Mouse (Mus musculus): Measurements from ENCODE around the gene Copg1.

The Copg1 gene

GRCm38 (mm10) chr6:87887594-87888233 lies at the start of gene Copg1:
Gene Copg1, plus strand, starts transcription at chr6:87887814.
- peak; percentile 100 for DNase-seq (ENCODE audit: low spot score)

- DNase-seq (ENCODE audit: low spot score) = peak; percentile 90
These were observed 48.9 kb upstream of the Copg1 start, which contains the start of gene Isy1 for GRCm38 (mm10) chr6:87838551-87839197. Gene Isy1, minus strand, starts transcription at chr6:87838798.

- no peak for DNase-seq (ENCODE audit: low spot score)
These were observed 47.7 kb upstream of the Copg1 start for GRCm38 (mm10) chr6:87839797-87840341.

GRCm38 (mm10) chr6:87841635-87842034 lies 46.0 kb upstream of the Copg1 start:
- DNase-seq (ENCODE audit: low spot score) = no peak

- DNase-seq (ENCODE audit: low spot score) = no peak
These were observed 45.4 kb upstream of the Copg1 start for GRCm38 (mm10) chr6:87842254-87842653.

- DNase-seq (ENCODE audit: low spot score) = no peak
These were observed 42.5 kb upstream of the Copg1 start for GRCm38 (mm10) chr6:87845031-87845695.

- no peak for DNase-seq (ENCODE audit: low spot score)
These were observed 40.8 kb upstream of the Copg1 start for GRCm38 (mm10) chr6:87846813-87847212.

- no peak for DNase-seq (ENCODE audit: low spot score)
These were observed 37.8 kb upstream of the Copg1 start for GRCm38 (mm10) chr6:87849780-87850154.

GRCm38 (mm10) chr6:87850155-87850899 lies 37.3 kb upstream of the Copg1 start:
- no peak for DNase-seq (ENCODE audit: low spot score)

GRCm38 (mm10) chr6:87850900-87851614 lies 36.6 kb upstream of the Copg1 start, which contains the start of gene Cnbp:
Gene Cnbp, minus strand, starts transcription at chr6:87851106.
- peak; percentile 86 for DNase-seq (ENCODE audit: low spot score)

GRCm38 (mm10) chr6:87851871-87852270 lies 35.7 kb upstream of the Copg1 start:
- DNase-seq (ENCODE audit: low spot score) = no peak

- no peak for DNase-seq (ENCODE audit: low spot score)
These were observed 34.2 kb upstream of the Copg1 start for GRCm38 (mm10) chr6:87853446-87853845.

- no peak for DNase-seq (ENCODE audit: low spot score)
These were observed 30.5 kb upstream of the Copg1 start for GRCm38 (mm10) chr6:87857071-87857470.

- no peak for DNase-seq (ENCODE audit: low spot score)
These were observed 21.4 kb upstream of the Copg1 start for GRCm38 (mm10) chr6:87866211-87866610.

GRCm38 (mm10) chr6:87867256-87867655 lies 20.4 kb upstream of the Copg1 start:
- DNase-seq (ENCODE audit: low spot score) = no peak

- no peak for DNase-seq (ENCODE audit: low spot score)
These were observed 18.6 kb upstream of the Copg1 start for GRCm38 (mm10) chr6:87868871-87869506.

- no peak for DNase-seq (ENCODE audit: low spot score)
These were observed 17.2 kb upstream of the Copg1 start for GRCm38 (mm10) chr6:87870440-87870839.

GRCm38 (mm10) chr6:87871240-87871639 lies 16.4 kb upstream of the Copg1 start:
- no peak for DNase-seq (ENCODE audit: low spot score)

- no peak for DNase-seq (ENCODE audit: low spot score)
These were observed 14.5 kb upstream of the Copg1 start for GRCm38 (mm10) chr6:87873104-87873503.

- no peak for DNase-seq (ENCODE audit: low spot score)
These were observed 13.7 kb upstream of the Copg1 start for GRCm38 (mm10) chr6:87873963-87874362.

- DNase-seq (ENCODE audit: low spot score) = no peak
These were observed 12.5 kb upstream of the Copg1 start for GRCm38 (mm10) chr6:87875083-87875482.
